In genomic region chr4:133674331-133674695, GRCm38 (mm10) we compare ENCODE assay signal across 8 mouse cellular contexts. TPM values are rescaled to one million over a fixed set of nuclear protein-coding genes. Genes with fewer than 3 reads are reported as not detected.
A peak's percentile ranks its signal among the peaks of the same experiment; 100 is the strongest.
DNase-seq lines count a peak whose midpoint lies in the region; ATAC-seq and TF ChIP-seq lines count a peak whose summit lies in the region.

No protein-coding gene starts in this region.

- WGBS in forebrain, embryonic 16.5 days, result 77% methylated on average over 8 of the region's 8 CpGs
- WGBS in liver, postnatal 0 days (ENCODE audit: insufficient replicate concordance), result 28% methylated on average over 8 of the region's 8 CpGs

- no peaks in the 10 kb centered on the region for H3K27me3 ChIP-seq in forebrain, embryonic 16.5 days (replicated peaks; ENCODE audit: control insufficient read depth, insufficient read depth, low read length)
- no peaks in the 10 kb centered on the region for H3K27me3 ChIP-seq in liver, postnatal 0 days (ENCODE audit: insufficient read depth, low read length)

- intact Hi-C loops in left cerebral cortex, adult 2 months (cut with DNase I), result loop anchor here (5.0 to 10.0 kb wide), 2 partner anchors 238 to 290 kb away; partner anchors contain the start of gene Hmgn2
- intact Hi-C loops in left cerebral cortex, postnatal 14 days (cut with DNase I), result no loop called here

- DNase-seq in adrenal gland, adult 2 months, result peak; percentile 38
- no peak for DNase-seq in adrenal gland, adult 18-20 months (ENCODE audit: low spot score in 2 of 2)
- no peak for DNase-seq in left cerebral cortex, adult 2 months (ENCODE audit: extremely low spot score in 1 of 2, low spot score in 2 of 2)
- no peak for DNase-seq in left cerebral cortex, postnatal 14 days (ENCODE audit: low spot score in 2 of 2)
- DNase-seq in liver, postnatal 0 days, result no peak
- no peak for DNase-seq in adipocyte (ENCODE audit: low spot score)

- no peaks in the 10 kb centered on the region for H3K9me3 ChIP-seq in forebrain, embryonic 16.5 days (ENCODE audit: control insufficient read depth, low read length)
- no peaks in the 10 kb centered on the region for H3K9me3 ChIP-seq in liver, postnatal 0 days (ENCODE audit: low read length)

- H3K4me1 ChIP-seq in forebrain, embryonic 16.5 days (replicated peaks; ENCODE audit: control insufficient read depth, insufficient read depth, low read length), result peaks cover 35% of the 10 kb centered on the region
- peaks cover 51% of the 10 kb centered on the region for H3K4me1 ChIP-seq in liver, postnatal 0 days (ENCODE audit: insufficient read depth)

- no peak for ATAC-seq in forebrain, embryonic 16.5 days
- ATAC-seq in liver, postnatal 0 days, result no peak
- no peak for ATAC-seq in erythroid progenitor cell, adult 5-6 weeks (replicated peaks; ENCODE audit: low FRiP score, poor library complexity, severe bottlenecking)

- TF ChIP-seq CTCF in left cerebral cortex, adult 2 months (IDR thresholded peaks at IDR 0.05), result no peak
- TF ChIP-seq CTCF in liver, postnatal 0 days (IDR thresholded peaks at IDR 0.05; ENCODE audit: low read depth), result no peak

- peak overlapping the region; percentile 100 for H3K27ac ChIP-seq in left cerebral cortex, adult 2 months
- H3K27ac ChIP-seq in forebrain, embryonic 16.5 days (ENCODE audit: low read length), result peak overlapping the region; percentile 51
- H3K27ac ChIP-seq in liver, postnatal 0 days (ENCODE audit: low read depth), result peak overlapping the region; percentile 100

- H3K36me3 ChIP-seq in forebrain, embryonic 16.5 days (ENCODE audit: control insufficient read depth, insufficient read depth), result no peaks in the 10 kb centered on the region
- peaks cover 8% of the 10 kb centered on the region; the same call in 1 of the 2 replicates for H3K36me3 ChIP-seq in liver, postnatal 0 days (replicated peaks; ENCODE audit: insufficient read depth, low read length)

- H3K4me2 ChIP-seq in forebrain, embryonic 16.5 days (ENCODE audit: low read length), result no peak overlapping the region
- peak overlapping the region; percentile 95 for H3K4me2 ChIP-seq in liver, postnatal 0 days (ENCODE audit: low read depth, low read length)

- H3K4me3 ChIP-seq in left cerebral cortex, adult 2 months, result no peak overlapping the region
- H3K4me3 ChIP-seq in forebrain, embryonic 16.5 days (replicated peaks; ENCODE audit: low read length), result no peak overlapping the region
- H3K4me3 ChIP-seq in liver, postnatal 0 days (ENCODE audit: low read depth, low read length), result peak overlapping the region; percentile 78; the same call in 1 of the 2 replicates

- TF ChIP-seq EP300 in liver, postnatal 0 days (IDR thresholded peaks at IDR 0.05; ENCODE audit: low read depth), result no peak

- H3K9ac ChIP-seq in forebrain, embryonic 16.5 days (replicated peaks; ENCODE audit: low read depth, low read length), result no peak overlapping the region
- H3K9ac ChIP-seq in liver, postnatal 0 days (replicated peaks), result peak overlapping the region; percentile 92

RNA-seq across cellular contexts. Expression of gene Pigv, which starts 1.9 kb away (rescaled TPM):
- 10 to 100 TPM; 13.0 to 19.7 TPM for total RNA-seq in adrenal gland, adult 2 months (2021)
- polyA plus RNA-seq in adrenal gland, adult 2 months (2012; rRNA removed), result 13.4 and 14.0 TPM in 2 replicates
- 10 to 100 TPM; 16.3 to 20.4 TPM for total RNA-seq in adrenal gland, adult 18-20 months (2021)
- total RNA-seq in left cerebral cortex, adult 2 months (2021), result 1 to 10 TPM; 7.9 to 8.1 TPM
- total RNA-seq in left cerebral cortex, postnatal 14 days (2021), result 1 to 10 TPM; 6.2 TPM
- polyA plus RNA-seq in forebrain, embryonic 16.5 days (2015; fragmentation: Nextera tagmentation; extraction: Ambion mirVana), result 14.7 and 15.5 TPM in 2 replicates
- 5.2 and 5.9 TPM in 2 replicates for polyA plus RNA-seq in liver, postnatal 0 days (2015; fragmentation: Nextera tagmentation; extraction: Ambion mirVana)
- total RNA-seq in erythroid progenitor cell, adult 5-6 weeks (2015; ENCODE audit: low replicate concordance), result 1.3 and 4.0 TPM in 2 replicates
- total RNA-seq in erythroid progenitor cell, adult 5-6 weeks (2017; ENCODE audit: low replicate concordance), result 2.7 and 3.2 TPM in 2 replicates

RNA-seq across cellular contexts. Expression of gene Zdhhc18, which starts 24.4 kb away (rescaled TPM):
- 10 to 100 TPM; 18.4 to 24.8 TPM for total RNA-seq in adrenal gland, adult 2 months (2021)
- polyA plus RNA-seq in adrenal gland, adult 2 months (2012; rRNA removed), result 31.0 and 32.9 TPM in 2 replicates
- total RNA-seq in adrenal gland, adult 18-20 months (2021), result 10 to 100 TPM; 19.6 to 34.5 TPM
- 10 to 100 TPM; 33.2 to 36.8 TPM for total RNA-seq in left cerebral cortex, adult 2 months (2021)
- total RNA-seq in left cerebral cortex, postnatal 14 days (2021), result 10 to 100 TPM; 29.3 to 32.9 TPM
- polyA plus RNA-seq in forebrain, embryonic 16.5 days (2015; fragmentation: Nextera tagmentation; extraction: Ambion mirVana), result 3.5 and 4.5 TPM in 2 replicates
- polyA plus RNA-seq in liver, postnatal 0 days (2015; fragmentation: Nextera tagmentation; extraction: Ambion mirVana), result 2.1 and 2.6 TPM in 2 replicates
- total RNA-seq in erythroid progenitor cell, adult 5-6 weeks (2015; ENCODE audit: low replicate concordance), result 8.3 and 19.3 TPM in 2 replicates
- 3.9 and 11.2 TPM in 2 replicates for total RNA-seq in erythroid progenitor cell, adult 5-6 weeks (2017; ENCODE audit: low replicate concordance)
